Mouse (Mus musculus) forebrain, embryonic 16.5 days (tissue): ENCODE results near the gene Icam2. TPM values are rescaled to one million over a fixed set of nuclear protein-coding genes. Genes with fewer than 3 reads are reported as not detected.

ENCODE experiments used
- ATAC-seq: fragments of 200-750 bp; cut with Nextera tagmentation; 2 replicates; pipeline ENCODE4 v1.8.0; 2017; ENCODE audit warnings: mild to moderate bottlenecking, moderate library complexity
- H3K27ac ChIP-seq: fragments of 300-500 bp; sonication (generic); 2 replicates; pipeline ENCODE4 v1.5.1; 2014; ENCODE audit warnings: low read length, control low read depth
- H3K27me3 ChIP-seq: fragments of 300-500 bp; sonication (generic); replicated peaks from 2 replicates; pipeline ENCODE4 v1.6.1; 2014; ENCODE audit warnings: low read length; ENCODE audit not compliant: control insufficient read depth, insufficient read depth
- H3K36me3 ChIP-seq: fragments of 300-500 bp; sonication (generic); 2 replicates; pipeline ENCODE4 v1.6.1; 2014; ENCODE audit not compliant: control insufficient read depth, insufficient read depth
- H3K4me1 ChIP-seq: fragments of 300-500 bp; sonication (generic); replicated peaks from 2 replicates; pipeline ENCODE4 v1.6.1; 2014; ENCODE audit warnings: low read length; ENCODE audit not compliant: control insufficient read depth, insufficient read depth
- H3K4me2 ChIP-seq: fragments of 300-500 bp; sonication (generic); 2 replicates; pipeline ENCODE4 v1.6.1; 2014; ENCODE audit warnings: mild to moderate bottlenecking, low read length, control low read depth
- H3K4me3 ChIP-seq: fragments of 300-500 bp; sonication (generic); replicated peaks from 2 replicates; pipeline ENCODE4 v1.5.1; 2014; ENCODE audit warnings: mild to moderate bottlenecking, low read length, control low read depth
- H3K9ac ChIP-seq: fragments of 300-500 bp; sonication (generic); replicated peaks from 2 replicates; pipeline ENCODE4 v1.6.1; 2014; ENCODE audit warnings: low read depth, low read length, control low read depth
- H3K9me3 ChIP-seq: fragments of 300-500 bp; sonication (generic); 2 replicates; pipeline ENCODE4 v1.6.1; 2016; ENCODE audit warnings: low read length; ENCODE audit not compliant: control insufficient read depth
- WGBS: fragments of 180-500 bp; shearing (Covaris S2); extraction: QIAGEN DNeasy Blood & Tissue Kit; methylation state at CpG from one replicate; pipeline ENCODE4 v1.1.7; 2014; 5-methylcytosine and 5-hydroxymethylcytosine counted together
- polyA plus RNA-seq: library from polyadenylated mRNA; unstranded; fragments of >200 nt; fragmentation: Nextera tagmentation; extraction: Ambion mirVana; gene quantifications from 2 replicates; pipeline ENCODE4 v1.2.1, GENCODE M21; 2015

Icam2 gene
- polyA plus RNA-seq, result 10.9 and 12.6 TPM in 2 replicates

GRCm38 (mm10) chr11:106387791-106388216, at the start of gene Icam2:
Gene Icam2 (minus strand): TSS chr11:106388075.
- H3K36me3 ChIP-seq, result no peaks in the 10 kb centered on the region
- H3K4me3 ChIP-seq, result no peak within 1 kb of the TSS
- WGBS, result 86% methylated on average over 6 of the region's 6 CpGs
- no peaks in the 10 kb centered on the region for H3K9me3 ChIP-seq
- H3K27ac ChIP-seq, result no peak within 1 kb of the TSS
- no peak within 1 kb of the TSS for H3K9ac ChIP-seq
- no peaks in the 10 kb centered on the region for H3K27me3 ChIP-seq
- H3K4me1 ChIP-seq, result no peaks in the 10 kb centered on the region
- ATAC-seq, result no peak
- no peak within 1 kb of the TSS for H3K4me2 ChIP-seq

DNA sequence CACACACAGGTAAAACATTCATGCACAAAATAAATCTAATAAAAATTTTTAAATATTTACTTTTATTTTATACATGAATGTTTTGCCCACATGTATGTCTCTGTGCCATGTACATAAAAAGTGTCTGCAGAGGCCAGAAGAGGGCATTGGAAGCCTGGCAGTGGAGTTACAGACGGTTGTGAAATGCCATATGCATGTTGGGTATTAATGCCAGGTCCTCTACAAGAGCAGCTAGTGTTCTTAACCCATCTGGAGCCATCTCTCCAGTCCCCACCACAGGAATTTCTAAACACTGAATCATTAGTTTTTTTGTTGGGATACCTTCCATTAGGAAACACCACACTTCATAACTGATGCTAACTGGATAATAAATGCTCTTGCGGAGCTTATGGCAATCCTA, 49.7 kb upstream of the Icam2 start:
- no peak overlapping the region for H3K9ac ChIP-seq
- ATAC-seq, result no peak
- H3K9me3 ChIP-seq, result no peaks in the 10 kb centered on the region
- no peaks in the 10 kb centered on the region for H3K4me1 ChIP-seq
- H3K36me3 ChIP-seq, result no peaks in the 10 kb centered on the region
- H3K4me3 ChIP-seq, result no peak overlapping the region
- no peaks in the 10 kb centered on the region for H3K27me3 ChIP-seq
- WGBS, result 88% methylated on average over 2 of the region's 2 CpGs
- H3K27ac ChIP-seq, result no peak overlapping the region
- no peak overlapping the region for H3K4me2 ChIP-seq

DNA sequence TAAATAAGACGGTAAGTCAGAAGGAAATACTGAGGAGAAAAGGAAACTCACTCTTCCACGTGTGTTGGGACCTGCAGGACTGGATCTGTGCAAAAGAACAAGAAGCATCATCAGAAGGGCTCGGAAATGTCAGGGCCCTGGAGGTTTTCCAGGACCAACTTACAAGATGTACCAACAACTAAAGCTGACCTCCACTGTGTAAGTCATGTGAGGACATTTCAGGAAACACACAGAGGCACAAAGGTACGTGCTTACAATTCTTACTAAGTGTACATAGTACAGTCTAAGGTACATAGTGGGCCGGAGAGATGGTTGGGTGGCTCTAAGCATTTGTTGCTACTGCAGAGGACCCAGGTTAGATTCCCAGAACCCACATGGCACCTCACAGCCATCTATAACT, 49.2 kb upstream of the Icam2 start:
- no peak overlapping the region for H3K4me3 ChIP-seq
- H3K27me3 ChIP-seq, result no peaks in the 10 kb centered on the region
- no peaks in the 10 kb centered on the region for H3K9me3 ChIP-seq
- no peak overlapping the region for H3K9ac ChIP-seq
- ATAC-seq, result no peak
- H3K4me1 ChIP-seq, result no peaks in the 10 kb centered on the region
- H3K4me2 ChIP-seq, result no peak overlapping the region
- H3K36me3 ChIP-seq, result no peaks in the 10 kb centered on the region
- no peak overlapping the region for H3K27ac ChIP-seq
- WGBS, result 92% methylated on average over 5 of the region's 5 CpGs

GRCm38 (mm10) chr11:106430392-106430791, 42.5 kb upstream of the Icam2 start:
- Histone ChIP-seq H3K9me3 (no peaks in the 10 kb centered on the region), H3K36me3 (no peaks in the 10 kb centered on the region), H3K4me3 (no peak overlapping the region), H3K9ac (no peak overlapping the region), H3K27ac (no peak overlapping the region), H3K4me1 (no peaks in the 10 kb centered on the region), H3K4me2 (no peak overlapping the region), H3K27me3 (no peaks in the 10 kb centered on the region)
- 93% methylated on average over 5 of the region's 5 CpGs for WGBS
- no peak for ATAC-seq

DNA sequence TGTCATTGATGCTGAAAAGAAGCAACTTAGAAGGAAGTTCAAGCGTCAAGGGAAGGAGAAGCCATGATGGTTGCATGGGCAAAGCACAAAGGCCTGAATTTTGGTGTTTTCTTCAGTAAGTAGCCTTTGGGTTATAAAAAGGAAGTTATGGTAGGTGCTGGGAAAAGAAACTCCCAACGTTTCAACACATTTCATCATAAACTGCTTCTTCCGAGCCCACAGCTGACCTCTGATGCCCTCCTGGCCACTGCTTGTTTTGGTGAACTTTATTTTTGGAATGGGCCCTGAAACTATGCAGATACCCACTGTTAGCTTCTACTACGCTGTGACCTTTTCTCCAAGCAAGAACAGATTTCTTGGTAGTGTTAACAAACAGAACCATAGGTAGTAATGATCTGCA, 41.8 kb upstream of the Icam2 start:
- ATAC-seq, result no peak
- no peaks in the 10 kb centered on the region for H3K36me3 ChIP-seq
- H3K27me3 ChIP-seq, result no peaks in the 10 kb centered on the region
- no peak overlapping the region for H3K4me2 ChIP-seq
- 90% methylated on average over 4 of the region's 4 CpGs for WGBS
- H3K4me3 ChIP-seq, result no peak overlapping the region
- no peaks in the 10 kb centered on the region for H3K4me1 ChIP-seq
- H3K9me3 ChIP-seq, result no peaks in the 10 kb centered on the region
- no peak overlapping the region for H3K9ac ChIP-seq
- no peak overlapping the region for H3K27ac ChIP-seq

- Histone ChIP-seq H3K36me3 (no peaks in the 10 kb centered on the region), H3K27ac (no peak overlapping the region), H3K4me2 (no peak overlapping the region), H3K27me3 (no peaks in the 10 kb centered on the region), H3K9me3 (no peaks in the 10 kb centered on the region), H3K4me3 (no peak overlapping the region), H3K4me1 (no peaks in the 10 kb centered on the region), H3K9ac (no peak overlapping the region)
- 81% methylated on average over 2 of the region's 2 CpGs for WGBS
- no peak for ATAC-seq
These were observed 40.7 kb upstream of the Icam2 start for GRCm38 (mm10) chr11:106428556-106428955.

DNA sequence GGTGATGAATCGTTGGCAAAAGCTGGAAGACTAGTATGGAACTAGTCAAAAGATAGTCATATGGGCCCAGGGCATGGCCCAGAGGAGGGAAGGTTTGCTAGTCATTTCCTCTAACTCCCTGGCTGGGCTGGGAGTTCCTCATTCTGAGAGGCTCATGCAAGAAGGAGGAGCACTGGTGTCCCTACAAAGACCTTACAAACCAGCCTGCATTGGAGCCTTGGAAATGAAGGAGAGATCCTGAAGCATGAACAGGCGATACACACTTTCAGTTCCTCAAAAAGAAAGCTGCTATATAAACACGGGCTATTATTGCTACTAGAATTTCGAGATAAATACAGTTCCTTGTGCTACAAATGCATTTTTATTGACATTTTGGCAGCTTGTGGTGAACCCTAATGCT, 40.2 kb upstream of the Icam2 start:
- Histone ChIP-seq H3K4me2 (no peak overlapping the region), H3K4me3 (no peak overlapping the region), H3K36me3 (no peaks in the 10 kb centered on the region), H3K4me1 (no peaks in the 10 kb centered on the region), H3K9ac (no peak overlapping the region), H3K9me3 (no peaks in the 10 kb centered on the region), H3K27me3 (no peaks in the 10 kb centered on the region), H3K27ac (no peak overlapping the region)
- WGBS, result 83% methylated on average over 4 of the region's 4 CpGs
- no peak for ATAC-seq

DNA sequence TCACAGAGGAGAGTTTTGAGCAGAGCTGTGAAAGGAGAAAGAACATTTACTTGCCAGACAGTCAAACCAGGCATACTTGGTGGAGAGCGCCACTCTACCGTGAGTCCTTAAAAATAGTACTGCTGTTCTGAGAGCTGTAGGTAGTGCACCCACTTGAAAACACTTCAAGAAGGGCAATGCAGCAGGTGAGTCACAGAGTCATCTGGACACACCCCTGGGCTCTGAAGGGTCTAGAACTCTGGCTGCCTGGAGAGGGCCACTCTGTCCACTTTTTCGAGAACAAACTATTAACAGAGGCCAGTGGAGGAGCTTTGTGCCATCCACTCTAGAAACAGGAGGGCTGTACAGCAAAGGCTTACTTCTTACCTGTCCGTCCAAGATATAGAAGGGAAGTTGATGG, 38.6 kb upstream of the Icam2 start:
- no peaks in the 10 kb centered on the region for H3K4me1 ChIP-seq
- no peak for ATAC-seq
- H3K4me3 ChIP-seq, result no peak overlapping the region
- no peaks in the 10 kb centered on the region; the same call in 1 of the 2 replicates for H3K36me3 ChIP-seq
- no peaks in the 10 kb centered on the region for H3K27me3 ChIP-seq
- no peak overlapping the region for H3K27ac ChIP-seq
- H3K9me3 ChIP-seq, result no peaks in the 10 kb centered on the region
- no peak overlapping the region for H3K9ac ChIP-seq
- no peak overlapping the region for H3K4me2 ChIP-seq
- WGBS, result 91% methylated on average over 4 of the region's 4 CpGs

DNA sequence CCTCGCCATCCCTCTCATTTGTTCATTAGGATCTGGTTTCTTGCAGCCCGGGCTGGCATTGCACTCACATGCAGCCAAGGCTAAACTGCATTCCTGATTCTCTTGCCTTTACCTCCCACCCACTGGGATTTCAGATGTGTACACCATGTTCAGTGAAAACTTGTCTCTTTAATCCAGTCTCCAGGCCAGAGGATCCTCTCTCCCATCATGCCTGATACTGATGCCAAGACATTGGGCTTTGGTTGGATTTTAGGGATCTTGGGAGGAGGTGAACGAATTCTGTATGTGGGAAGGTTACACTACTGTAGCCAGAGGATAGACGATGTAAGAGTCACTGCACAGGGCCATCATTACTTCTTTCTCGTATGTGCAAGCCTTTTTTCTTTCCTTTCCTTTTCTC, 37.3 kb upstream of the Icam2 start:
- H3K4me3 ChIP-seq, result no peak overlapping the region
- no peak overlapping the region for H3K27ac ChIP-seq
- H3K4me2 ChIP-seq, result no peak overlapping the region
- H3K4me1 ChIP-seq, result no peaks in the 10 kb centered on the region
- no peak for ATAC-seq
- H3K27me3 ChIP-seq, result no peaks in the 10 kb centered on the region
- 92% methylated on average over 5 of the region's 5 CpGs for WGBS
- no peaks in the 10 kb centered on the region for H3K9me3 ChIP-seq
- H3K36me3 ChIP-seq, result no peaks in the 10 kb centered on the region; the same call in 1 of the 2 replicates
- H3K9ac ChIP-seq, result no peak overlapping the region
